Mouse (Mus musculus) forebrain, embryonic 13.5 days (tissue): ENCODE results near the gene Prdm16. TPM values are rescaled to one million over a fixed set of nuclear protein-coding genes. Genes with fewer than 3 reads are reported as not detected.

ENCODE experiments used
- ATAC-seq: fragments of 200-750 bp; cut with Nextera tagmentation; 2 replicates; pipeline ENCODE4 v1.8.0; 2017
- H3K27ac ChIP-seq: fragments of 300-500 bp; sonication (generic); 2 replicates; pipeline ENCODE4 v1.5.1; 2015; ENCODE audit warnings: inconsistent platforms, mild to moderate bottlenecking, moderate library complexity
- H3K27me3 ChIP-seq: fragments of 300-500 bp; sonication (generic); 2 replicates; pipeline ENCODE4 v1.6.1; 2015; ENCODE audit warnings: mild to moderate bottlenecking, inconsistent platforms
- H3K36me3 ChIP-seq: fragments of 300-500 bp; sonication (generic); 2 replicates; pipeline ENCODE4 v1.6.1; 2015; ENCODE audit warnings: mild to moderate bottlenecking, inconsistent platforms; ENCODE audit not compliant: poor library complexity, severe bottlenecking
- H3K4me1 ChIP-seq: fragments of 300-500 bp; sonication (generic); 2 replicates; pipeline ENCODE4 v1.6.1; 2015; ENCODE audit warnings: inconsistent platforms
- H3K4me2 ChIP-seq: fragments of 300-500 bp; sonication (generic); 2 replicates; pipeline ENCODE4 v1.6.1; 2015; ENCODE audit warnings: inconsistent platforms, mild to moderate bottlenecking, moderate library complexity
- H3K4me3 ChIP-seq: fragments of 300-500 bp; sonication (generic); 2 replicates; pipeline ENCODE4 v1.5.1; 2015; ENCODE audit warnings: mild to moderate bottlenecking, inconsistent platforms
- H3K9ac ChIP-seq: fragments of 300-500 bp; sonication (generic); 2 replicates; pipeline ENCODE4 v1.6.1; 2015; ENCODE audit warnings: mild to moderate bottlenecking, inconsistent platforms
- H3K9me3 ChIP-seq: fragments of 300-500 bp; sonication (generic); replicated peaks from 2 replicates; pipeline ENCODE4 v1.6.1; 2016; ENCODE audit warnings: inconsistent platforms
- WGBS: fragments of 180-500 bp; shearing (Covaris S2); methylation state at CpG from one replicate; pipeline ENCODE4 v1.1.7; 2015; 5-methylcytosine and 5-hydroxymethylcytosine counted together
- polyA plus RNA-seq: library from polyadenylated mRNA; unstranded; fragments of >200 nt; fragmentation: Nextera tagmentation; extraction: Ambion mirVana; gene quantifications from 2 replicates; pipeline ENCODE4 v1.2.1, GENCODE M21; 2015

Prdm16 gene
- polyA plus RNA-seq, 1 experiment from 2014 or later, result 41.3 TPM

GRCm38 (mm10) chr4:154569845-154570244 is 66.8 kb downstream of the Prdm16 start:
- Histone ChIP-seq H3K9me3 (no peaks in the 10 kb centered on the region), H3K27me3 (0 out of 2 replicates have a peak, but pooled peaks cover 1% of the 10 kb centered on the region), H3K4me1 (peaks cover 75% of the 10 kb centered on the region), H3K4me3 (no peak overlapping the region), H3K27ac (peak overlapping the region; percentile 44; the same call in 1 of the 2 replicates), H3K36me3 (peaks cover 1% of the 10 kb centered on the region; the same call in 1 of the 2 replicates), H3K4me2 (no peak overlapping the region), H3K9ac (0 out of 2 replicates have a peak overlapping the region, but pooled peaks have one; percentile 28)
- no peak for ATAC-seq
- 52% methylated on average over 9 of the region's 9 CpGs for WGBS

DNA sequence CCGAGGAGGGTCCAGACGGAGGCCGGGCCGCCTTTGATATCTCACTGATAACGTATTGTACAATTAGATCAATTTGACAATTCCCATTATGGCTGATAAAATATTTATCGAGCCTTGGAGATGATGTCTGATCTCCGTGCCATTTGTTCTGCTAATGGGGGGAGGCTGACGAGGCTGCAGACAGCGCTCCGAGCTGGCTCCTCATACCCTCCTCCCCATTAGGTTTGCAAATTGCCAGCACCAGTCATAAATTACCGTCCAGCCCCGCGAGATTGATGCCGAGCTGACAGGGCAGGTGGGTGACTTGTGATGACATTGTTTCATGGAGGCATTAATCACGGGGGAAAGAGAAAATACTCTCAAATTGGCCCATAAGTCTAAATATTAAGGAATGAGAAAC is 67.9 kb downstream of the Prdm16 start:
- 0 out of 2 replicates have a peak, but pooled peaks cover 5% of the 10 kb centered on the region for H3K27me3 ChIP-seq
- H3K4me2 ChIP-seq, result peak overlapping the region; percentile 33
- peak overlapping the region; percentile 41; the same call in 1 of the 2 replicates for H3K9ac ChIP-seq

DNA sequence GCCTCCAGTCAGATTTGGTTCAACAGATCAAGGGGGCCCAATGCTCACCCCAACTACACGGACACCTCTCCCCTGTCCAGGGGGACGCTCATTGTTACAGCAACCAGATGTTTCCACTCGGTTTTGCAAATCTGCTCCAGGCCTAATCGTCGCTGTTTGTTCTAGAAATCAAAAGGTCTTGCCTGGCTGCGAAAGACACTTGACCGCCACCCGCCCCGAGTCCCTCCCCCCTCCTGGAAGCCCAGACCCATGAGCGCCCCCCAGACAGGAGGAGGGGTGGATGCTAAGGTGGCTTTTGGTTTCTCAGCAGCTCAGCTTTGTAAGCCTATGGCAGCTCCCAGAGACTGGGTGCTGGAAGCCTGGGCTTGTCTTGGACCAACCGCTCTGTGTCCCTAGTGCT is 68.7 kb downstream of the Prdm16 start:
- 0 out of 2 replicates have a peak overlapping the region, but pooled peaks have one; percentile 19 for H3K27ac ChIP-seq
- H3K27me3 ChIP-seq, result 0 out of 2 replicates have a peak, but pooled peaks cover 5% of the 10 kb centered on the region
- H3K36me3 ChIP-seq, result peaks cover 4% of the 10 kb centered on the region; the same call in 1 of the 2 replicates
- H3K4me3 ChIP-seq, result no peak overlapping the region
- H3K9me3 ChIP-seq, result no peaks in the 10 kb centered on the region
- 41% methylated on average over 11 of the region's 11 CpGs for WGBS
- peaks cover 66% of the 10 kb centered on the region for H3K4me1 ChIP-seq
- ATAC-seq, result no peak
- peak overlapping the region; percentile 26; the same call in 1 of the 2 replicates for H3K9ac ChIP-seq
- 0 out of 2 replicates have a peak overlapping the region, but pooled peaks have one; percentile 33 for H3K4me2 ChIP-seq

More for the DNA sequence above, 67.9 kb downstream of the Prdm16 start:
- Histone ChIP-seq H3K27ac (peak overlapping the region; percentile 44), H3K4me1 (peaks cover 68% of the 10 kb centered on the region), H3K36me3 (peaks cover 4% of the 10 kb centered on the region; the same call in 1 of the 2 replicates), H3K9me3 (no peaks in the 10 kb centered on the region), H3K4me3 (no peak overlapping the region)
- 38% methylated on average over 15 of the region's 15 CpGs for WGBS
- ATAC-seq, result peak; percentile 48; the same call in 1 of the 2 replicates

- WGBS, result 92% methylated on average over 6 of the region's 6 CpGs
- H3K9ac ChIP-seq, result no peak overlapping the region
- no peaks in the 10 kb centered on the region for H3K9me3 ChIP-seq
- peaks cover 4% of the 10 kb centered on the region; the same call in 1 of the 2 replicates for H3K36me3 ChIP-seq
- ATAC-seq, result no peak
- peaks cover 28% of the 10 kb centered on the region for H3K4me1 ChIP-seq
- no peak overlapping the region for H3K4me2 ChIP-seq
- H3K27me3 ChIP-seq, result 0 out of 2 replicates have a peak, but pooled peaks cover 5% of the 10 kb centered on the region
- H3K27ac ChIP-seq, result no peak overlapping the region
- no peak overlapping the region for H3K4me3 ChIP-seq
Observed at GRCm38 (mm10) chr4:154563201-154563600, 73.5 kb downstream of the Prdm16 start.

- H3K4me3 ChIP-seq, result no peak overlapping the region
- H3K9ac ChIP-seq, result no peak overlapping the region
- no peak for ATAC-seq
- H3K9me3 ChIP-seq, result no peaks in the 10 kb centered on the region
- WGBS, result 84% methylated on average over 5 of the region's 5 CpGs
- H3K4me2 ChIP-seq, result no peak overlapping the region
- H3K36me3 ChIP-seq, result no peaks in the 10 kb centered on the region
- H3K27ac ChIP-seq, result no peak overlapping the region
- H3K27me3 ChIP-seq, result 0 out of 2 replicates have a peak, but pooled peaks cover 2% of the 10 kb centered on the region
- peaks cover 58% of the 10 kb centered on the region for H3K4me1 ChIP-seq
Observed at GRCm38 (mm10) chr4:154558041-154558440, 78.6 kb downstream of the Prdm16 start.

DNA sequence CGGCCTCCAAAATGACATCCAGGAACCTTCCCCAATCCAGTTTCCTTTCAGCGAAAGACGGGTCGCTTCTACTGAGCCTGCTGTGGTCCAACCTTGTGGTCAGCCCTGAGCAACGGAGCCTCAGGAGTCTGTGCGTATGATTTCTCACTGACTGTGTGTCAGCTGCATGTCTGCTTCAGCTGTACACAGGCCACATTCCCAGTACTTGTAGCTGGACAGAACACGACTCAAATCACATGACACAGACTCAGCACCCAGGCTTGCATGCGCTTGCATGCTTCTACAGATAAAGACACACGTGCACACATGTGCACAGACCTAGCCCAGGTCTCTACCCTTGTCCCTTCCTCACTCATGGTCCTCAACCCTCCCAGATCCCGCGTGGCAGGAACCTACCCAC is 79.5 kb downstream of the Prdm16 start:
- 69% methylated on average over 11 of the region's 11 CpGs for WGBS
- peak overlapping the region; percentile 36 for H3K27ac ChIP-seq
- H3K36me3 ChIP-seq, result no peaks in the 10 kb centered on the region
- H3K4me2 ChIP-seq, result peak overlapping the region; percentile 52
- H3K27me3 ChIP-seq, result 0 out of 2 replicates have a peak, but pooled peaks cover 6% of the 10 kb centered on the region
- peak; percentile 28; the same call in 1 of the 2 replicates for ATAC-seq
- no peak overlapping the region for H3K4me3 ChIP-seq
- H3K9ac ChIP-seq, result peak overlapping the region; percentile 51
- no peaks in the 10 kb centered on the region for H3K9me3 ChIP-seq
- peaks cover 67% of the 10 kb centered on the region for H3K4me1 ChIP-seq

DNA sequence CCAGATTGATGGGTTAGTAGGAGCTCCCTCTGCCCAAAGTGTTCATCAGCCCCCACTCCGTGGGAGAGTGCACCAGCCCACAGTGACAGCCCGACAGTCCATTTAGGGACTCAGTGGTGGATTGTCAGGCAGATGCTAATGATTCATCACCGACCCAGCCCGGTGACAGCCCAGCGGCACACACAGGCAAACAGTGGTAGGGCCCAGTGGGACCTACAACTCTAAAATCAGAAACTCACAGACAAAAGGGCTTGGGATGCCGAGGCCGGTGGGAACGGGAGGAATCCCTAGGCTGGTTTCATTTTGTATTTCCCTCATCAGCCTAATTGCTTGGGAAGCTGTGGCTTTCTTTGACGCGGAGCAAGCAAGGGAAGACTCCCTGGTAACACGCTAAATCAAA is 80.3 kb downstream of the Prdm16 start:
- Histone ChIP-seq H3K27ac (peak overlapping the region; percentile 36), H3K9ac (peak overlapping the region; percentile 51; the same call in 1 of the 2 replicates), H3K4me2 (peak overlapping the region; percentile 52), H3K36me3 (no peaks in the 10 kb centered on the region), H3K9me3 (no peaks in the 10 kb centered on the region), H3K4me1 (peaks cover 74% of the 10 kb centered on the region), H3K27me3 (0 out of 2 replicates have a peak, but pooled peaks cover 6% of the 10 kb centered on the region), H3K4me3 (peak overlapping the region; percentile 8; the same call in 1 of the 2 replicates)
- peak; percentile 64 for ATAC-seq
- 9% methylated on average over 11 of the region's 11 CpGs for WGBS

DNA sequence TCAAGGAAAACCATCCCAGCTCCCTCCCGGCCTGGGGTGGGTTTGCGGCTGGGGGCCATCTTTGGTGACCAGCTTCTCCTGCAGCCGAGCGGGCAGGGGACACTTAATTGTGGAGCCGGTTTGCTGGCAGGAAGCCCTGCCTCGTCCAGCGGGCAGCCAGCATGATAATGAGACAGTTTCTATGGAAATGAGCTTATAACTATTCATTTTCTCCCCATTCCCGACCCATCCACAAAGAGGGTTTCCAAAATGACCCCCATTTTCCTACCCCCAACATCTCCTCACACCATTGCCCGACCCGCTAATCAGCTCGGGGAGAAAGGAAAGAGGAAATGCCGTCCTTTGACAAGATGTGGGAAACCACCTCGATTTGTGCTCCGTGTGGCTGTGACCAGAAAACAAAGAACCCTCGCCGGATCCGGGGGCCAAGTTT is 86.7 kb downstream of the Prdm16 start:
- Histone ChIP-seq H3K4me2 (peak overlapping the region; percentile 53), H3K9ac (peak overlapping the region; percentile 61), H3K4me1 (peaks cover 98% of the 10 kb centered on the region), H3K36me3 (no peaks in the 10 kb centered on the region), H3K27me3 (0 out of 2 replicates have a peak, but pooled peaks cover 6% of the 10 kb centered on the region), H3K4me3 (peak overlapping the region; percentile 20; the same call in 1 of the 2 replicates), H3K27ac (peak overlapping the region; percentile 95), H3K9me3 (no peaks in the 10 kb centered on the region)
- peak; percentile 74 for ATAC-seq
- WGBS, result 2% methylated on average over 17 of the region's 17 CpGs

DNA sequence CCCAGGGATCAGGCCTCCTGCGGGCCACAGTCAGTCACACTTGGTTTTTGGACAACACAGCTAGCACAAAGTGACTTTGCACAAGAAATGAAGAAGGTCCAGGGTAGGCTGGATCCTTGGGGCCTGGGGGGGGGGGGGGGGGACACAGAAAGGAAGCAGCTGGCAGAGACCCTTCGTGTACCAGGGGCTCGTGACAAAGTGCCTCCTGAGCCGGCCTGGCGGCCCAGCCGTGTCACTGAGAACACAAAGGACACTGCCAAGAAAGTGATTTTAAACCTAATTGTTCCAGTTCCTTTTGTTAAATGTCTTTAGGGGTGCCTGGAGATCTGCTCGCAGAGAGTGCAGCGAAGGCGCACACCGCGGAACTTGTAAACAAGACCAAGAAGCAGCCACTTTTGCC is 87.2 kb downstream of the Prdm16 start:
- peak overlapping the region; percentile 20; the same call in 1 of the 2 replicates for H3K4me3 ChIP-seq

DNA sequence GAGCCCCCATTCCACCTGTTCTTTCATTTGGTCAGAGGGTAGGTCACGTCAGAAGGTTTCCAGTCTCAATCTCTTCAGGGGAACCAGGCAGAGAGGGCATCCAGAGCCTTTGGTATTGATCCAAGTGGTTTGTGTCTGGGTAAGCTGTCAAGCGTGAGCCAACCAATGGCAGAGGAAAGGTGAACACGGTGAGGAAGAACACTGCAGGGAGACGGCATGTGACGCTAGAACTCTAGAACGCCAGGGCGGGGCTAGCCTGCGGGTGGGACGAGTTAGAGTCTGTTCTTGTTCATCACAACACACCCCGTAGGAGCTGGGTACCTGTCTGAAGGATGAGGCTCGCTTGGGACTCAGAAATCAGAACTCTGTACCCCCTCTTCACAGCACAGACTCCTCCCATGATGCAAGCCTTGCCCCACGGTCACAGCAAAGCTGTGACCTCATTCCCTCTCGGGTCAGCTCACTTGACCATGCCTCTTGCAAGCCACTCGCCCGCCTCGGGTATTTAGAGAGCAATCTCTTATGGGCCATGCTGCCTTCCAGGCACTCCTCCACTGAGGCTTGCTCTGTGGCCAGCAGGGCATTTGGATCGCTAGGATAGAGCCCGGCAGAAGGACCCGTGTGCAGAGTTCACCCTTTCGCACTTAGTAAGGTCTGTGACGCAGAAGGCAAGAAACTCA is 89.4 kb downstream of the Prdm16 start:
- Histone ChIP-seq H3K4me1 (peaks cover 98% of the 10 kb centered on the region), H3K9ac (no peak overlapping the region), H3K4me2 (no peak overlapping the region), H3K27ac (no peak overlapping the region; the same call in 1 of the 2 replicates), H3K4me3 (no peak overlapping the region), H3K27me3 (peaks cover 6% of the 10 kb centered on the region; the same call in 1 of the 2 replicates), H3K9me3 (no peaks in the 10 kb centered on the region), H3K36me3 (no peaks in the 10 kb centered on the region)
- 72% methylated on average over 21 of the region's 21 CpGs for WGBS
- ATAC-seq, result no peak

More for the DNA sequence above, 87.2 kb downstream of the Prdm16 start:
- peaks cover 98% of the 10 kb centered on the region for H3K4me1 ChIP-seq
- WGBS, result 13% methylated on average over 11 of the region's 11 CpGs
- peak overlapping the region; percentile 95 for H3K27ac ChIP-seq
- peak; percentile 12 for ATAC-seq
- H3K9me3 ChIP-seq, result no peaks in the 10 kb centered on the region
- H3K36me3 ChIP-seq, result no peaks in the 10 kb centered on the region
- 0 out of 2 replicates have a peak, but pooled peaks cover 6% of the 10 kb centered on the region for H3K27me3 ChIP-seq
- peak overlapping the region; percentile 53 for H3K4me2 ChIP-seq
- H3K9ac ChIP-seq, result peak overlapping the region; percentile 61; the same call in 1 of the 2 replicates

DNA sequence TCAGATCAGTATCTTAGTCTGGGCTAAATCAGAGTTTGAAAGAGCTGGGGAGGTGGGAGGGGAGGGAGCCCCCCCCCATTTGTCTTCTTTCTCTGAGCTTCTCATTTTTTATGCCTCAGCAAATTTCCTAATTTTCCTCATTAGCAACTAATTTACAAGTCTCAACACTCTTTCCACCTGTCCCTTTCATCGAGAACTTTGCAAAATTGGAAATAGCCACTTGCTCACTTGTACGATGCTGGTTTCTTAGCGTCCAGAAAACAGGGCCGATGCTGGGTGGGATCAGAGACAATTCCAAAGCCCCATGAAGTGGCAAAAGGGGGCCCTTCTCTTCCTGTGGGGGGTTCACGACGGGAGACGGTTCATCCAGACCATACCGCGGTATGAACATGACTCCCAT is 91.4 kb downstream of the Prdm16 start:
- 30% methylated on average over 9 of the region's 9 CpGs for WGBS
- no peak overlapping the region for H3K4me3 ChIP-seq
- no peaks in the 10 kb centered on the region for H3K9me3 ChIP-seq
- peak overlapping the region; percentile 28 for H3K4me2 ChIP-seq
- H3K27ac ChIP-seq, result peak overlapping the region; percentile 46
- no peaks in the 10 kb centered on the region for H3K36me3 ChIP-seq
- no peak overlapping the region for H3K9ac ChIP-seq
- H3K4me1 ChIP-seq, result peaks cover 98% of the 10 kb centered on the region
- 0 out of 2 replicates have a peak, but pooled peaks have one; percentile 14 for ATAC-seq
- peaks cover 6% of the 10 kb centered on the region; the same call in 1 of the 2 replicates for H3K27me3 ChIP-seq

DNA sequence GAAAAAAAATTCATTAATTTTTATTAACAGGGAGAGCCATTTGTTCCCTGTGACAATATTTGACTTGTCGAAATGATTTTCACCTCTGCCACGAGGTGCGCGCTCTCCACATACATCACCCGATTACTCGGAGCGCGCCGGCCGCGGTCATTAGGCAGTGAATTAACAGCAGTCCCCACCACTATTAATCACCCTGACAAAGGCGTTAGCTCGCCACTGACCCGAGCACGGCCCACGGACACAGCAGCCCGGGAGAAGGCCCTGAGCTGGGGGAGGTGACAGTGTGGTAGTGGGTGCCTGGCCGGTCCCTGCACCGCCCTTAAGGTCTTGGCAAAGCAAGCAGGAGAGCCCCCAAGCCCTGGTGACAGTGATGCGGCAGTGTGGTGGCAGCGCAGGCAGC is 92.8 kb downstream of the Prdm16 start:
- no peaks in the 10 kb centered on the region for H3K36me3 ChIP-seq
- 13% methylated on average over 21 of the region's 21 CpGs for WGBS
- peak overlapping the region; percentile 46 for H3K27ac ChIP-seq
- peaks cover 97% of the 10 kb centered on the region for H3K4me1 ChIP-seq
- peaks cover 6% of the 10 kb centered on the region; the same call in 1 of the 2 replicates for H3K27me3 ChIP-seq
- no peak for ATAC-seq
- H3K4me2 ChIP-seq, result peak overlapping the region; percentile 35
- H3K4me3 ChIP-seq, result no peak overlapping the region
- H3K9ac ChIP-seq, result 0 out of 2 replicates have a peak overlapping the region, but pooled peaks have one; percentile 43
- H3K9me3 ChIP-seq, result no peaks in the 10 kb centered on the region
